Mouse (Mus musculus) induced T-regulatory cell, adult 2 months (primary cell): ENCODE measurements around the gene Trio.
A peak's percentile ranks its signal among the peaks of the same experiment; 100 is the strongest.
"Not testable (repeated sequence)": the region's sequence is repeated elsewhere in the genome, so short reads cannot be mapped to it uniquely, and the experiment has no call there.

Experiments used
- DNase-seq: peaks from one replicate; pipeline ENCODE4 v3.0.0-alpha.2; 2012; ENCODE audit warnings: low read depth

Gene Trio

GRCm38 (mm10) chr15:27771581-27771980, 254.1 kb downstream of the Trio start:
- DNase-seq, result no peak

DNA sequence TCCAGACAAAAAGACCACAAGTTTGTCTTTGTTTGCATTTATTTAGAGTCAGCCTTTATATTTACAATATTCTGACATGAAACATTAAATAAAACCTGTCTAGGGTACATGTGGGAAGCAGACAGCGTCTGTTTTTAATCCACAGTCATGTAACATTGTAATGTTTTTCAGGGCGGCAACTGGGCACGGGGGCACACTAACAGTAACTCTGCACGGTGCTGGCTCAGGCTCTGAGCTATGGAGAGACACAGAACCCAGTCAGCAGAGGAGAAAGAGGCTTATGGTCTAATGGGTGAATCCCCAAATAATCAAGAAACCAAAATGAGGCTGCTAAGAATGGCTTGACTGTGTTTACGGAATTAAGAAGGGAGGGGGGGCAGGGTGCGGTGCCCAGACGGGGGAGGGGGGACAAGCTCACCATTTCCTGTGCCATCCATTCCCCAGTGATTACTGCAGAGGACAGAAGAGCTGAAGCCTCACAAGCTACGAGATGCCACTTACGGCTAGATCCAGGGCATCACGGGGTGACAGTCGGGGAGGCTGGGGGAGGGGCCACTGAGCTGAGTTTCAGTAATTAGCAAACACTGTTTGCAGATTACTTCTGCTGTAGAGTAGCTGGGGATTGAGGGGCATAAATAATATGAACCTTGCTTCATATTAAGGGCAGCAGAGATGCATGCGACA, 255.0 kb downstream of the Trio start:
- no peak for DNase-seq

GRCm38 (mm10) chr15:27761416-27761815, 264.2 kb downstream of the Trio start:
- no peak for DNase-seq

GRCm38 (mm10) chr15:27760655-27761054, 265.0 kb downstream of the Trio start:
- DNase-seq, result no peak

DNA sequence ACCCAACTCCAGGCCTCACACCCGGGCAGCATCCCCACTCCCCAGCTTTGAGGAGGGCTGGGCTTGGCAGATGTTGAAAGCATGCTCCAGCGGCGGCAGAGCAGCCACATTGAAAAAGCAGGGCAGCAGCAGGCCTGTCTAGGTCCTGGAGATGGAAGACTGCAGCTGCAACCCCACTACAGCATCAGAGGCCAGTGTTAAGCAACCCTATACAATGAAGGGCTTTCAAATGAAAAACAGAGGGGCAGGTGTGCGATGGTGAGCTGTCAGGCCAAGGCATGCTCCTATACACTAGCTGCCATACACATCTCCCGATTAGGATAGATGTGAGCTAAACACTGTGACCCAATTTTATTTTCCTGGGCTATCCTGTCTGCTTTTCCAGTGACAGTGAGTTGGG, 265.8 kb downstream of the Trio start:
- DNase-seq, result no peak

GRCm38 (mm10) chr15:27758680-27759079, 267.0 kb downstream of the Trio start:
- no peak for DNase-seq

DNA sequence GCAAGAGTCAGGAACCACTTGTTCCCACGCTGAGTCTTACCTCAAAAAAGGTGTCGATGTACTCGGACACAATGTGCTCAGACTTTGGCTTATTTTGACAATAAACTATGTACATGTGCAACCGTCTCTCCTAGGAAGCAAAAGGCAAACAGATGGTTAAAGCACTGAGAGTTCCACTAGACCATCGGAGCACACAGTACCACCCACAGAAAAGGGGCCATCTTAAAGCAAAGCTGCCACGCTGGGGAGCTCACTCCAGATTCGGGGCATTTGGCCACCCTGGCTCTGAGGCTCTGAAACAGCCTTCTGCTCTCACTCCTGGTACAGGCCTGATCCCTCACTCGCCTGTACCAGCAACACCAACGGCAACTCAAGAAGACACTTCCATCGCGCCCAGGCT, 269.2 kb downstream of the Trio start:
- no peak for DNase-seq

DNA sequence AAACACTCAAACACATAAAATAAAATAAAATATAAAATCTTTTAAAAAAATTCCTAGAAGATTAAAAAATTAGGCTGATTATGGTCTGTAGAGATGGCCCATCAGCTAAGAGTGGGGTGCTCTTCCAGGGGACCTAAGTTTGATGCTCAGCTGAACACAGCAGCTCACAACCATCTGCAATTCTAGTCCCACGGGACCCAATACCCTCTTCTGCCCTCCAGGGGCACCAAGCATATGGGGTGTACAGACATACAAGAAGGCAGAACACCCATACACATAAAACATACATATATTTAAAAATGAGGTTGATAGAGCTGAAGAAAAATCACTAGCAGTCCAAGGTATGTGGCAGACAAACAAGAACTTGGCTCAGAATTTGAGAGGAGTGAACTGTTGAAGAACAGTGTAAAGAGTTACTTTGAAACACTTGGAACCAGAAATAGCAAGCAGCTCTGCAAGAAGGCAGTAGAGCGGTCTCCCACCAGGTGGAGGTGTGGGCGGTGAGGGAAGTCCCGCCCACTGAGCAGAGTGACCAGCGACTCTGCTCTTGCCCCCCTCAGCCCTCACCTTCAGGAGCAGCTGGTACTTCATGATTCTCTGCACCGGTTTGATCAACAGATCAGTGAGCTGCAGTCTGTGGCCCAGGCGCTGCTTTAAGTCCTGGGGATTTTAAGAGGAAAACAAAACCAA, 270.9 kb downstream of the Trio start:
- no peak for DNase-seq

DNA sequence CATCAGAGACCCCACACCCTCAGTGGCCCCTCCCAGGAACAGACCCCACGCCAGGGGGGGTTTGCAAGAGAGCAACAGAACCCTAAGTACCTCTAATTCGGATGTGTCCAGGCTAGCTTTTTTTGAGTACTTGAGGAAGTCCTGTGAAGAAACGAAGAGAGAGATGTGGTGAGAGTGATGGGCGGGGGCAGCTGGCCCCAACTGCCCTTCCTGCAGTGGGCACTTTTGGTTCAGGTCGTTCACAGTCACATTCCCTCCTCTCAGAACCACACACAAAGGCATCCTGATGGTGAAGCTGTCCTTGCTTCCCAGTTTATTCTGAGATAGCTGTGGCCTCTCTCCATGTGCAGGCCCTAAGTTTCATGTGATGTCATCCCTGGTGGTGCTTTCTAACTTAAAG, 271.7 kb downstream of the Trio start:
- DNase-seq, result no peak

- no peak for DNase-seq
Observed at GRCm38 (mm10) chr15:27752677-27753342, 272.8 kb downstream of the Trio start.

DNA sequence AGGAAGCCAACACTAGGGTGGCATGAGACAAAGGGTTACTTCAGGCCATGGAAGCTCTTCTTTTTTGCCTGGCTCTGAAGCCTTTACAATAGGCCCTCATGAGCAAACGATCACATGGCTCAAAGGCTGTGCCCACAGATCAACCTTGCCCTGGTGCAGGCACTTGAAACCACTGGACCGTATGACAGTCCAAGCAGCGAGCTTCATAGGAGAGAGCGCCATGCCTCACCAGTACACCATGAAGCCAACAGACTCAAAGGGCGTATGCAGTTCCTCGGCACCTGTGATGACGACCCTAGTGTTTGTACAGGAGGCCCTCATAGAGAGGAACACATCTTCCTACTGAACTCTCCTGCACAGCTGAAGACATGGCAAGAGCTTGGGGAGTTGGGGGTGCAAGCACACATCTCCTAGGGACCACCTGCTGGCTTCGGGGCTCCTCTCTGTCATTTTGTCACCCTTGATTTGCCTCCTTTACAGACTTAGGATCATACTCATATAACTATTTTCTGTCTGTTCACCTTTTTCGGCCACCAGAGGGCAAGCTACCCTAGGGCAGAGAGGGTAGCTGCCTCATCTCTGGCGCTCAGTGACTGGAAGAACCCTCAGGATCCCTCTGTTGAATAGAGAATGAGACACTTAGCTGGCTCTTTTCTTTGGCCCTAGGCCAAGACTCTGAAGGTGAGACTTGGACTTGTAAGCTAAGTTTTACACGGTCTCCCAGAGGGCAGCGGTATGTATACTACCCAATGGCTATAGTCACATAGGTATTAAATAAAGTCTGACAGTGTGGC, 273.8 kb downstream of the Trio start:
- DNase-seq, result peak; percentile 77

DNA sequence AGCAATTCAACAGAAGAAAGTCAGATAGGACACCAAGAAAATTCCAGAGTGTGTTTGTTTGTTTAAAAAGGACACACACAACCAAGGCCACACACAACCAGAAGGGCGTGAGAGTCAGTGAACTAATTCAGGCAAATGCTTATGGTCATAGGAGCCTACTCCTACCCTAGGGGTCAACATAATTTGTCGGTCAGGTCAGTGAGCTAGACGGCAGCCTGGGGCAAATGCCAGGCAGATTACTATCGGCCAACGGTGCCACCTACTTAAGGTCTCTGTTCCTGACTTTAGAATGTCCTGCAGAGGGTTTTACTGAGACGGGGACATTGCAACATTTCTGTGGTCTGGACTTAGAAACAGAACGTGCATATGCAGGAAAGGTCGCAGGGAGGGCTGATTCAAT, 276.9 kb downstream of the Trio start:
- DNase-seq, result no peak

GRCm38 (mm10) chr15:27747512-27747911, 278.1 kb downstream of the Trio start:
- no peak for DNase-seq

GRCm38 (mm10) chr15:27744995-27745394, 280.7 kb downstream of the Trio start:
- no peak for DNase-seq

DNA sequence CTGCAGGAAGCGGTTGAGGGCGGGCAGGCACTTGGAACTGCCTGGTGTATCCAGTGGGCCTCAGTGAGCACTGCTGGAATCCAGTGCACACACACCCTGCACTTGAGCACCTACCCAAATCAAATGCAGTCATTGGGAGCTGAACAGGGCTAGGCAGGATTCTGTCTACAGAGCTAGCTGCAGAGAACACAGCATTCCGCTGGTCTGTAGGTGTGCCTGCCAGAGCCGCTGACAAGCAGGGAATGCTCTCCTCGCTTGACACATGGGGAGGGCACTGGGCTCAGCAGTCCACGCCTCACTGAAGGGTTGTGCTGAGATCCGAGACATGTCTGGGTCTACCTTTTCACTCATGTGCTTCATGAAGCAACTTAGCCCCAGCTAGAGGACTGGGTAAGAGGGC, 285.6 kb downstream of the Trio start:
- no peak for DNase-seq

- DNase-seq, result no peak
Observed at GRCm38 (mm10) chr15:27731818-27732217, 293.8 kb downstream of the Trio start.

DNA sequence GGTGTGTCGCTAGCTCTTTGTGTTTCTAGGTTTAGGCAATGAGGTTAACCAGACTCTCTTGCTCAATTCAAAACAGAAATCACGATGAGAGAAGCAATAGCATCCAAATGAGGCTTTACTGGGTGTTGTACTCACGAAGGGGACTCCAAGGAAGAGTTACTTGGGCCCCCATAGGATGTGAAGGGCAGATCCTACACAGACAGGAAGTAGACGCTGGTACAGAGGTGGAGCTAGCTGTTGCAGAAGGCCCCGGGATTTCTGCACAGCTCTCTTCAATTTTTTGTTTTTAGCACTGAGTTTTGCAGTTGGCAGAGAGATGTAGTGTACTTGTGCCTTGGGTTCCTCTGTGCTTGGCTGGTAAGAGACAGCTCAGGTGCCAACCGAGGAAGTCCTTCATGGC, 299.4 kb downstream of the Trio start:
- peak; percentile 51 for DNase-seq

GRCm38 (mm10) chr15:27724796-27725680, 300.6 kb downstream of the Trio start:
- DNase-seq, result peak; percentile 54

GRCm38 (mm10) chr15:27724298-27724697, 301.4 kb downstream of the Trio start:
- DNase-seq, result peak; percentile 76

- DNase-seq, result no peak
Observed at GRCm38 (mm10) chr15:27723746-27724145, 301.9 kb downstream of the Trio start.

GRCm38 (mm10) chr15:27720297-27720696, 305.4 kb downstream of the Trio start:
- DNase-seq, result not testable (repeated sequence)
